Mouse (Mus musculus) neural tube, embryonic 13.5 days (tissue): ENCODE results near the gene Ampd3. TPM values are rescaled to one million over a fixed set of nuclear protein-coding genes. Genes with fewer than 3 reads are reported as not detected.

Experiments used
- ATAC-seq: fragments of 200-750 bp; cut with Nextera tagmentation; 2 replicates; pipeline ENCODE4 v1.8.0; 2017; ENCODE audit warnings: low read depth, mild to moderate bottlenecking, moderate TSS enrichment, moderate library complexity
- H3K27ac ChIP-seq: fragments of 300-500 bp; sonication (generic); replicated peaks from 2 replicates; pipeline ENCODE4 v1.5.1; 2015; ENCODE audit warnings: moderate library complexity, mild to moderate bottlenecking, inconsistent platforms
- H3K27me3 ChIP-seq: fragments of 300-500 bp; sonication (generic); 2 replicates; pipeline ENCODE4 v1.6.1; 2015; ENCODE audit warnings: mild to moderate bottlenecking, inconsistent platforms
- H3K36me3 ChIP-seq: fragments of 300-500 bp; sonication (generic); 2 replicates; pipeline ENCODE4 v1.6.1; 2015; ENCODE audit warnings: mild to moderate bottlenecking, inconsistent platforms
- H3K4me1 ChIP-seq: fragments of 300-500 bp; sonication (generic); replicated peaks from 2 replicates; pipeline ENCODE4 v1.6.1; 2015; ENCODE audit warnings: inconsistent platforms
- H3K4me2 ChIP-seq: fragments of 300-500 bp; sonication (generic); 2 replicates; pipeline ENCODE4 v1.6.1; 2015; ENCODE audit warnings: inconsistent platforms, mild to moderate bottlenecking, moderate library complexity
- H3K4me3 ChIP-seq: fragments of 300-500 bp; sonication (generic); 2 replicates; pipeline ENCODE4 v1.5.1; 2015; ENCODE audit warnings: mild to moderate bottlenecking, inconsistent platforms
- H3K9ac ChIP-seq: fragments of 300-500 bp; sonication (generic); 2 replicates; pipeline ENCODE4 v1.6.1; 2015; ENCODE audit warnings: moderate library complexity, mild to moderate bottlenecking, inconsistent platforms
- H3K9me3 ChIP-seq: fragments of 300-500 bp; sonication (generic); 2 replicates; pipeline ENCODE4 v1.6.1; 2016; ENCODE audit warnings: inconsistent platforms
- WGBS: fragments of 180-500 bp; shearing (Covaris S2); methylation state at CpG from one replicate; pipeline ENCODE4 v1.1.7; 2015; 5-methylcytosine and 5-hydroxymethylcytosine counted together
- polyA plus RNA-seq: library from polyadenylated mRNA; unstranded; fragments of >200 nt; fragmentation: Nextera tagmentation; extraction: Ambion mirVana; gene quantifications from 2 replicates; pipeline ENCODE4 v1.2.1, GENCODE M21; 2015

The Ampd3 gene
- polyA plus RNA-seq, 1 experiment from 2014 or later: 5.4 TPM

DNA sequence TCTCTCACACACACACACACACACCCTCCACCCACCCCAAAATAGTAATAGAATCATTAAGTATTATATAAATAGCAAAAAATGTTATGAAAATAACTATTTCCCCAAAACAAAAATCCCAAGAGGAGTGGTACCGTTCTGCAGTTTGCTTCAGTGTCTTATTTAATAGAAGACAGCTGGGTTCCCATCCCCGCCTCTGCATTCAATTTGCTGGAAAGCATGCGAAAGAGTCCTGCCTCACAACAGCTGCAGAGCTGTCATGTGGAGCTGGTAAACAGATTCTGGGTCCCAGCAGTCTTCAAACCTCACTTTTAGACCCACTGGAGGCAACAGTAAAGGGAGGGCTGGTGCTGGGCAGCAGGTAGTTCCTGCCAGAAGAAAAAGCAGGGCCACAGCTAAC, 41.0 kb downstream of the Ampd3 start:
- Histone ChIP-seq H3K27ac (no peak overlapping the region), H3K4me1 (peaks cover 6% of the 10 kb centered on the region; the same call in 1 of the 2 replicates), H3K27me3 (no peaks in the 10 kb centered on the region), H3K4me3 (no peak overlapping the region), H3K4me2 (no peak overlapping the region), H3K9ac (no peak overlapping the region), H3K9me3 (no peaks in the 10 kb centered on the region), H3K36me3 (peaks cover 8% of the 10 kb centered on the region; the same call in 1 of the 2 replicates)
- WGBS: 60% methylated on average over 3 of the region's 3 CpGs
- ATAC-seq: no peak

DNA sequence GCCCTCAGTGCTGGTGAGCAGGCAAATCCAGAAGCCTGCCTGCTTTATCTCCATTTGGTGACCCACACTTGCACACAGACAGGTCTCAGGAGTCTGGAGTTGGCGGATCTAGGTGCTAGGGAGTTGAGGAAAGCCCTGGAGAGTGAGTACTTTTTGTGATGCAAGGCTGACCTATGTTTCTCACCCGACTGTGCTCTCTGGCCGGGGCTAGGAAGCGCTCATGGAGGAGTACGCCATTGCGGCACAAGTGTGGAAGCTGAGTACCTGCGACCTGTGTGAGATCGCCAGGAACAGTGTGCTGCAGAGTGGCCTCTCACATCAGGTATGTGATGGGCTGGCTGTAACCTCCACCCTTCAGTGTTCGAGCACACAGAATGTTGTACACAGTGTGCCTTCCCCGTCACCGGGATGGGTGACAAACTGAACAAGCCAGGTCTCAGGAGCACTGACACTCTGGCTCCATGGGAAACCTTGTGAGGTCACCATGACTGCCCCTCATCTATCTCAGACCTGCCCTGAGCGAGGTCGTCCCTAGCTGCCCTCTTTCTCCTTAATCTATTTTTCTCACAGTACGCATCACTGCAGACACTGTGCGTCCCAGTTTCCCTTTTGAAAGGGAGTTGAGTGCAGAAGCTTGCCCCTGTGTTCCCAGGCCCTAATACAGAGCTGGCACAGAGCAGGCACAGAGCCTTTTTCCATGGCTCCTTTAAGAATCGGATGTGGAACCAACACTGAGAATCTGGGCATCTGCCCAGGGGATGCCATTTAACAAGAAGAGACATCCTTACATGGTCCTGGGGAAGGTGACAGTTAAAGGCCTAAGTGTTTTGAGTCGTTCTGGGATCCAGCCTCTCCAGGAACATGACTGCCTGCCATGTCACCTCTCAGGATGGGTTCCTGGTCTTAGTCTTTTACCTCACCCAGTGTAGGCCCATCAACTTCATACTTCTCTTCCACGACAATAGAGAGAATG, 41.9 kb downstream of the Ampd3 start:
- ATAC-seq: no peak
- Histone ChIP-seq H3K36me3 (peaks cover 8% of the 10 kb centered on the region; the same call in 1 of the 2 replicates), H3K4me3 (no peak overlapping the region), H3K27me3 (no peaks in the 10 kb centered on the region), H3K4me1 (no peaks in the 10 kb centered on the region), H3K9ac (no peak overlapping the region), H3K9me3 (no peaks in the 10 kb centered on the region), H3K4me2 (no peak overlapping the region), H3K27ac (no peak overlapping the region)
- 85% methylated on average over 18 of the region's 18 CpGs for WGBS

DNA sequence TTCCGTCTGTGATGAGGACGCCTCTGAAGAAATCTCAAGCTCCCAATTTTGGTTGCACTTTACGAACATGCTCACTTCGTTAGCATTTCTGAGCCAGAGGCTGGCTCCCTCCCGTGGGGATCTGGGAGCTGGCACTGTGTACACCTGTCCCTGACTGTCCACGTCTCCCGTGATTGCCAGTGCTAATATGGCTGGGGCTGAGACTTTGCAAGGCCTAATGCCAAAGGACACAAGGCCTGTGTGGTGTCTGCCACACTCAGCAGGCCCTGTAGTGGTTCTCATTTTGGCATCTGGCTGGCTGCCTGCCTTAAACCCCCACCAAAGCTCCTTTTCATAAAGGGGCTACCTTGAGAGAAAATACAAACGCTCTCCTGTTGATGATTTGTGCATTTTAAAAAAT, 43.0 kb downstream of the Ampd3 start:
- no peaks in the 10 kb centered on the region for H3K9me3 ChIP-seq

DNA sequence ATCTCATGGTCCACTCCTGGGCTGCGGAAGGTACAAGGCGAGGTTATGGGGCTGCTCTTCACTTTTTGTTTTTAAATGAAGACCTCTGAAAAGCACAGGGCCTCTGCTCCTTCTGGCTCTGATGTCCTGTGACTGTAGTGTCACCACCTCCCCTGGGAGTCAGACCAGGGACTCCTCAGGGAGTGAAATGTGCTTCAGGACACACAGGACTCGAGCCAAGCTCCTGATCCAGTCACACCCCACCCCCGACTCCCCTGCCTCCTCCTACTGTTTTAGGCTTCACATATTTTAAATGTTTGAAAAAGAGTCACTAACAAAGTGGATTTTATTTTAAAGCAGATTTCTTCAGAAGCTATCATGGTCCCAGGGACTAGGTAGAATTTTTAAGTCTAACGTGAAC, 43.5 kb downstream of the Ampd3 start:
- no peak for ATAC-seq
- Histone ChIP-seq H3K4me1 (no peaks in the 10 kb centered on the region), H3K27me3 (no peaks in the 10 kb centered on the region), H3K9ac (no peak overlapping the region), H3K36me3 (peaks cover 8% of the 10 kb centered on the region; the same call in 1 of the 2 replicates), H3K9me3 (no peaks in the 10 kb centered on the region), H3K4me2 (no peak overlapping the region), H3K27ac (no peak overlapping the region), H3K4me3 (no peak overlapping the region)
- WGBS: 87% methylated on average over 5 of the region's 5 CpGs

More for the DNA sequence above, 43.0 kb downstream of the Ampd3 start:
- 87% methylated on average over 8 of the region's 8 CpGs for WGBS
- Histone ChIP-seq H3K27ac (no peak overlapping the region), H3K4me1 (no peaks in the 10 kb centered on the region), H3K4me3 (no peak overlapping the region), H3K36me3 (peaks cover 8% of the 10 kb centered on the region; the same call in 1 of the 2 replicates), H3K4me2 (no peak overlapping the region), H3K27me3 (no peaks in the 10 kb centered on the region), H3K9ac (no peak overlapping the region)
- no peak for ATAC-seq

DNA sequence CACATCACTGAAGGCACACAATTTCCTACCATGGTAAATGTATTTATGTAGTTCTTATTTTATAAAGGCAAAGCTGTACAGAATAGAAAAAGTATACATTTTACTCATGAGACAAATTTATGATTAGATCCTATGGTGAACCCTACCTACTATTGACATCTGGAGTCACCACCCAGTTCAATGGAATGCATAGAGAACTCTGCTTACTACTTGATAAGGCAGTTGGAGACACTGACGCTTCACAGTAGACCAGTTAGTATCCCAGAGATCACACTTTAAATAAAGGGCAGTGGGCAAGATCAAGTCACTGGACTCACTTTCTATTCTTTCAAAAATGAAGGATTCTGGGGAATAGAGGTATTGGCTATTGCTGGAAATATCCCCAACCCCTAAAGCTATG, 46.0 kb downstream of the Ampd3 start:
- H3K4me1 ChIP-seq: no peaks in the 10 kb centered on the region
- peaks cover 8% of the 10 kb centered on the region; the same call in 1 of the 2 replicates for H3K36me3 ChIP-seq
- 89% methylated on average over 1 of the region's 1 CpGs for WGBS
- H3K27me3 ChIP-seq: no peaks in the 10 kb centered on the region
- no peak for ATAC-seq
- H3K4me2 ChIP-seq: no peak overlapping the region
- H3K27ac ChIP-seq: no peak overlapping the region
- no peak overlapping the region for H3K9ac ChIP-seq
- H3K9me3 ChIP-seq: no peaks in the 10 kb centered on the region
- no peak overlapping the region for H3K4me3 ChIP-seq

DNA sequence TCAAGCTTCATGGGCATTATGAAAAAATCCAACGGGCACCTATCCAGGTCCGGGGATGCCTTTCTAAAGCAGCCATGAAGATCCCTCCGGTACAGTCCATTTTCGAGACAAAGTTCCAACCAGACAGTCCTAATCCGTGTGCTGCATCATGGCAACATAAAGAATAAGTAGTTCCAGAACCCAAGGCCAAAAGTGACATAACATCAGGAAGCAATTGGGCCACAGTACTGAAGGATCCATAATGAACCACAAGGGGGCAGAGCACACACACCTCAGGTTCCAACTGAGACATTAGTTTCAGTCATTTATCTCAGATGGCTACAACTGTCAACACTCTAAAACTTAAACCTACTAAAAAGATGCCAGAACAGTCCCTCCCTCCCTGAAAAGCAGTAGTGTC, 48.0 kb downstream of the Ampd3 start:
- Histone ChIP-seq H3K9me3 (no peaks in the 10 kb centered on the region), H3K4me3 (no peak overlapping the region), H3K4me1 (peaks cover 5% of the 10 kb centered on the region), H3K4me2 (no peak overlapping the region), H3K36me3 (peaks cover 8% of the 10 kb centered on the region; the same call in 1 of the 2 replicates), H3K27ac (no peak overlapping the region), H3K27me3 (no peaks in the 10 kb centered on the region), H3K9ac (no peak overlapping the region)
- WGBS: 72% methylated on average over 5 of the region's 5 CpGs
- ATAC-seq: no peak

DNA sequence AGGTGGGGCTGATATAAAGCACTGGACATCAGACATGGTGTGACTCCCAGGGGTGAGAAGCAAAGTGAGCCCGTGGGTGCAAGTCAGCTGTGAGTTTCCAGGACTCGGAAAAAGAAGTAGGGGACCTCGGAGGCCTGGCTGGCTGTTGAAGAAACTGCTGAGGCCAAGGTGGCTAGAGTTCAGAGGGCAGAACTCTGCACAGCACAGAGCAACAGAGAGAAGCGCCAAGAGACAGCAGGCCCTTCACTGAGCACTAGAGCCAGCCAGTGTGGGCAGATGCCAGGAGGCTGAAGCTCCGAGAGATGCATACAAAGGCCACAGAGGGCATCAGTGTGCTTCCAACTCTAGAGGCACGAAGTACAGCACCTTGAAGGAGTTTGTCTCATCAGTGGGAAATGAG, 50.2 kb downstream of the Ampd3 start:
- ATAC-seq: no peak
- H3K36me3 ChIP-seq: peaks cover 4% of the 10 kb centered on the region; the same call in 1 of the 2 replicates
- H3K9me3 ChIP-seq: no peaks in the 10 kb centered on the region
- H3K4me2 ChIP-seq: no peak overlapping the region
- H3K27ac ChIP-seq: no peak overlapping the region
- 79% methylated on average over 6 of the region's 6 CpGs for WGBS
- no peaks in the 10 kb centered on the region for H3K27me3 ChIP-seq
- H3K4me1 ChIP-seq: peaks cover 12% of the 10 kb centered on the region
- no peak overlapping the region for H3K4me3 ChIP-seq
- H3K9ac ChIP-seq: no peak overlapping the region

DNA sequence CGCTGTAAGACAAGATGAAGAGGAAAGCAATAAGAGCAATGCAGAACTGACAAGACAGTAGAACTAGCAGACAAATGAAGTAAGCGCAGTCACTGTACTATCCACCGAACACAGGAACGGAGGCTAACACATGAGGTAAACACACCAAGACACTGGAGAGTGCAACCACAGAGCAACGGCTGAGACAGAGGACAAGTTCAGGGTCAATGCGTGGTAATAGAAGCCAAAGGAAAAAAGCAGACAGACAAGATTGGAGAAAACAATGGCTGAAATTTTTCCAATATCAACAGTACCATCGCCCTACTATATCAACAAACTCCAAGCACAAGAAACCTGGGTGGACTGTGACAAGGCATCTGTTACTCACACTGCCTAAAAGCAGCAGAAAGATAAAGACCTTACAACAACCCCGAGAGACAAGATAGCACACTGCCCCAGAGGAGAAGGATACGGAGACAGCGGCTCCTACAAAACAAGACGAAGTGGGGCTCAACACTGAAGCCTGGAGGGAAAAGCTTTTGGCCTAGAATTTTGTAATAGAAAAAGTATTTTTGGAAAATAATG, 50.9 kb downstream of the Ampd3 start:
- ATAC-seq: no peak
- H3K4me2 ChIP-seq: no peak overlapping the region
- no peaks in the 10 kb centered on the region for H3K9me3 ChIP-seq
- H3K4me1 ChIP-seq: peaks cover 12% of the 10 kb centered on the region
- peaks cover 8% of the 10 kb centered on the region; the same call in 1 of the 2 replicates for H3K36me3 ChIP-seq
- no peak overlapping the region for H3K27ac ChIP-seq
- WGBS: 90% methylated on average over 11 of the region's 11 CpGs
- no peak overlapping the region for H3K4me3 ChIP-seq
- H3K27me3 ChIP-seq: no peaks in the 10 kb centered on the region
- H3K9ac ChIP-seq: no peak overlapping the region

DNA sequence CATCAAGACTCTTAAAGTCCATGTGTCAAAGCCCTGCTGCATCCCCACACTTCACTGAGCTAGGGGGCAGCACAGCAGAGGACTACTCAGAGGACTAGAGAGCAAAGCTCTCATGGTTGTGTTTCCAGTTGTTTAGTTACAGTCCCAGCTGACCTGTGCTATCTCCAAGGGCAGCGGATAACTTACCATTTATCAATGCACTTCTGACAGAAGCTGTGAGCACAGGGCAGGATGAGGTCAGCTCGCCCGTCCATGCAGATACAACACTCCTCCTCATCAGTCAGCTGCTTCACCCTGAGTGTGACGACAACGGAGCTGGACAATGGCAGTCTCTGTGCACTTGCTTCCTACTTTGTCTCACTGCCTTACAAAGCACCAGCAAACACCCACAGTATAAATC, 53.1 kb downstream of the Ampd3 start:
- Histone ChIP-seq H3K4me1 (peaks cover 12% of the 10 kb centered on the region), H3K9ac (no peak overlapping the region), H3K27ac (0 out of 2 replicates have a peak overlapping the region, but pooled peaks have one; percentile 29), H3K27me3 (no peaks in the 10 kb centered on the region), H3K9me3 (no peaks in the 10 kb centered on the region), H3K36me3 (peaks cover 23% of the 10 kb centered on the region), H3K4me2 (no peak overlapping the region), H3K4me3 (no peak overlapping the region)
- WGBS: 11% methylated on average over 5 of the region's 5 CpGs
- peak; percentile 75 for ATAC-seq

DNA sequence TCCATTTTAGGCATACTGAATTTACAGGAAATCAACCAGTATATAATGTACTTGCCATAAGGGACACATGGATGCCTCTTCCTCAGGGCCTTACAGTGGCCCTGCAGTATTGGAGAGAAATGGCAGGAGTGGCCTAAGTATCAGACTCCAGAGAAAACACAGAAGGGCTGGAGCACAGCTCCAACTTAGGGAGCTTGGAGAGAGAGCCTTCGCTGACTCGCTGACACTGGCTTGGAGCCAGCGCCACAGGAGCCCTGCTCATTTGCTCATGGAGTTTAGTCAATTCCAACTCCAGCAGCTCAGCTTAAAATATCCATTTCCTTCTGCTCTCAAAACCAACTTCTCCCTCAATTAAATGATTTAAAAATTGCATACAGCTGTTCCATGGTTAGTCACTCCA, 53.6 kb downstream of the Ampd3 start:
- Histone ChIP-seq H3K4me3 (no peak overlapping the region), H3K27ac (peak overlapping the region; percentile 29; the same call in 1 of the 2 replicates), H3K4me1 (peaks cover 12% of the 10 kb centered on the region), H3K9me3 (no peaks in the 10 kb centered on the region), H3K36me3 (peaks cover 23% of the 10 kb centered on the region), H3K27me3 (no peaks in the 10 kb centered on the region), H3K9ac (no peak overlapping the region), H3K4me2 (no peak overlapping the region)
- WGBS: 63% methylated on average over 3 of the region's 3 CpGs
- ATAC-seq: peak; percentile 36

DNA sequence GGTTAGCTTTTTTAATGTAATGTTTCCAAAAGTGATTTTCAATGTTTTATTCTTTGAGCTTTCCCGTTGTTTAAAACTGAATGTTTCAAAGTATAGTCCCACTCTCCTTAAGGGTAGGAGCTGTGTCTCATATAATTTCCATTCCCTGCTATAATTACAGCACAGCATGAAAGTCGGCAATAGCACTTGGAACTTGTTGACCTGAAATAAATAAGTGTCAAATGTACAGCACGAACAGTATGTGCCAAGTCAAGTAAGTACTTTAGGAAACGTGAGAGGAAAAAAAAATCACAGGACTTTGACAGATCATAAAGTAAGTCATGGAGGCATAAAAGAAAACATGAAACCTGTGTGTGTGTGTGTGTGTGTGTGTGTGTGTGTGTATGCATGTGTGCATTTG, 54.0 kb downstream of the Ampd3 start:
- Histone ChIP-seq H3K4me3 (no peak overlapping the region), H3K9ac (no peak overlapping the region), H3K27ac (no peak overlapping the region), H3K4me1 (peaks cover 12% of the 10 kb centered on the region), H3K9me3 (no peaks in the 10 kb centered on the region), H3K27me3 (no peaks in the 10 kb centered on the region), H3K36me3 (peaks cover 23% of the 10 kb centered on the region), H3K4me2 (no peak overlapping the region)
- WGBS: 59% methylated on average over 4 of the region's 4 CpGs
- ATAC-seq: no peak

DNA sequence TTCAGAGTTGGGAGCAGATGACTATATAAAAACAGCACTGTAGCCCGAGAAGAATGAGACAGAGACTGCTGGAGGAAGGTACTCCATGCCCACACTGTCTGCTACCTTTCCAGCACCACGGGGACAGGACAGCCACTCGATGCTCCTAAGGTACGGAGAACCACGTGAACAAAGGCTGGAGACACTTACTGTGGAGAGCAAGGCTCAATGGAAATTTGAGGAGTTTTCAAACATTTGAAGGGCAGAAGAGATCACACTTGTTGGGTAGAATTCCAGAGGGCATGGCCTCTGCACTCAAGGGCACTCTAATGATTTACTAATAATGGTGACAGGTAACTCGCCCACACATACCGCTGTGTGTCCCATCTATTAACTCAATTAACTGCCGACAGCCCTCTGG, 55.1 kb downstream of the Ampd3 start:
- H3K4me1 ChIP-seq: peaks cover 12% of the 10 kb centered on the region
- no peak overlapping the region for H3K4me3 ChIP-seq
- no peak for ATAC-seq
- H3K4me2 ChIP-seq: no peak overlapping the region
- peaks cover 26% of the 10 kb centered on the region for H3K36me3 ChIP-seq
- no peak overlapping the region for H3K9ac ChIP-seq
- H3K27me3 ChIP-seq: no peaks in the 10 kb centered on the region
- no peaks in the 10 kb centered on the region for H3K9me3 ChIP-seq
- H3K27ac ChIP-seq: no peak overlapping the region
- 86% methylated on average over 8 of the region's 8 CpGs for WGBS
